Mouse (Mus musculus) fat pad, adult 2 months (tissue): ENCODE data around the gene Samd4.

Experiments used
- DNase-seq: peaks from one replicate; pipeline ENCODE4 v3.0.0-alpha.2; 2011; ENCODE audit warnings: low read depth, low spot score; ENCODE audit errors: extremely low read depth

Samd4 gene

GRCm38 (mm10) chr14:46952264-46952663, 69.6 kb downstream of the Samd4 start:
- no peak for DNase-seq

DNA sequence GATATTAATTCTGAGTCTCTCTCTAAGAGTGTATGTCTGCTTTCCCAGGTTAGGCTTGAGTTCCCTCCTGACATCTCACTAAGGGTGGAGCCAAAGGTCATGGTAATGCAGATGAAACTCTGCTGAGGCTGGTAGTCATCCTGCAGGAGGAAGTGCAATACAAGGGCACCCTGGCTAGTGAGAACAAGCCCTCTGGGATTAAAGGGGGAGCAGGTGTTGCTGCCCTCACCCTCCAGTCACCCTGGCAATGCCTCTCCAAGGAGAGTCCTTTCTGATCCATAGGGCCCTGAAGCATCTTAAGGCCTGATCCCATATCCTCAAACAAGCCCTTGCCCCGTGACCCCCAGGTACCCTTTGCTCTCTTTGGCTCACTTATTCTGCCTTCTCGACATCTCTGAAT, 72.5 kb downstream of the Samd4 start:
- DNase-seq = no peak

- DNase-seq = no peak
Observed at GRCm38 (mm10) chr14:46955574-46956043, 73.0 kb downstream of the Samd4 start.

DNA sequence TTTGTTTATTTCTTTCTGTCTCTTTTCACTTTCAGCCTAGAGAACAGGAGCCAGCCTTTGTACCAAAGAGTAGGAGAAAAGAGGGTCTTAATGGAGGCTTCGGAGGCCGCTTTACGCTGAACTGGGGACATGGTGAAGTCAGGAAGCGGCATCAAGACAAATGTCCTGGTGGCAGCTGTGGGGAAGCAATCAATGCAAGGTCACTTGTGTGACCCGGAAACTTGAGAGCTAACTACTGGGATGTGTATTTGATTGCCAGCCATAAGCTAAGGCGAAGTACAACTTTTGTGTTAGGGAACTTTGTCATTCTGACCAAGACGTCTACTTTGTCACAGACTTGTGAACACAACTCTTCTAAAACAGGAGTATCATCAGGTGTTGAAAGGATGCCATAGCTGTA, 73.5 kb downstream of the Samd4 start:
- DNase-seq = no peak

GRCm38 (mm10) chr14:46959166-46959721, 76.6 kb downstream of the Samd4 start:
- no peak for DNase-seq

GRCm38 (mm10) chr14:46959831-46960230, 77.2 kb downstream of the Samd4 start:
- no peak for DNase-seq

- no peak for DNase-seq
Observed at GRCm38 (mm10) chr14:46962832-46963231, 80.2 kb downstream of the Samd4 start.

- DNase-seq = no peak
Observed at GRCm38 (mm10) chr14:46964074-46964872, 81.6 kb downstream of the Samd4 start.

GRCm38 (mm10) chr14:46966206-46966605, 83.6 kb downstream of the Samd4 start:
- DNase-seq = no peak

- DNase-seq = no peak
Observed at GRCm38 (mm10) chr14:46968046-46968445, 85.4 kb downstream of the Samd4 start.

DNA sequence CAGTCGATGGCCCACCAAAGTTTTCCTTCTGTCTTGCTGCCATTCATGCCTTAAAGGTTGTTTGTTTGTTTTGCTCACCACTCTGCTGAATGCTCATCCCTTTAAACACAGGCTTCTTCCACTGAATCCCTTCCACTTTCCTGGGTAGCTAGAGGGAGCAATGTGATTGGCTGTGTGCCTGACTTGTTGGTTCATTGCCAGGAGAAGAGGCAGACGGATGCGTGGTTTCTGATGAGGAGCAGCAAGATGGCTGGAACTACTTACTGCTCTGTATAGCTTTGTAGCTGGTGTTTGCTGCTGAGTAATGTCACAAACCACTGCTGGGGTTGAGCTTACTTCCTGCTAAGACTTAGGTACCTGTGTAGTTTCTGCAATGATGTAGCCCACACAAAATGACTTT, 88.0 kb downstream of the Samd4 start:
- no peak for DNase-seq

- DNase-seq = no peak
Observed at GRCm38 (mm10) chr14:46971802-46972201, 89.1 kb downstream of the Samd4 start.

DNA sequence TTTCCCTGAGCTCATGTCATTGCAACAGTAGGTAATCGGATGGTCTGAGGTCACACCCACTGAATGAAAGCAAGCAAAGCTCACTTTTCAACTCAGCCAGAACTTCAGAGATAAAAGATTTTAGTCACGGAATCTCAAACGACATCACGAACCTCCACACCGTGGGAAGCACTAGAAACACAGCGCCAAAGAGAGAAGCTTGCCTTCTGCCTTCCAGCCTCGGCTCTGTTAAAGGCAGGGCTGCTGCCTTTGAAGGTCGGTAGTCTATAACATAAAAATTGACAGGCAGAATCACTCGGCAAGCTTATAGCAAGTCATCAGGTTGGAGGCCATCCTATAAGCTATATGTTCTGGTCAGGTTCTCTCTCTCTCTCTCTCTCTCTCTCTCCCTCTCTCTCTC, 92.2 kb downstream of the Samd4 start:
- DNase-seq = no peak

DNA sequence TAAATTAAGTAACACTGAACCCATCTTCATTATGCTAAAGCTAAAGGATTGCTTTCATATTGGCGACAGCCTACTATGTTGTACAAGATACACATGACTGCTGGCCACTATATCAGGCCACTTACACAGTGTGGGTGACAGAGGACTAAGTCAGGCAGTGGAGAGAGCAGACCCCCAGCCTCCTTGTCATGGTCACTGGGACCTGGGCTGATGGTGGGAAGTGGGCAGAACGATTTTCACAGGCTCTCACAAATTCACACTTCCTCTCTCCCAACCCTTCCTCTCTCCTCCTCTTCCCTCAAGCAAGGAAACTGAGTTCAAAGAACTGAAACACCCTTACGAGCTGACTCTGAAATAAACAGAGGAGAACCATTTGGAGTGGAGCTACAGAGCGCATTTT, 93.3 kb downstream of the Samd4 start:
- no peak for DNase-seq

- no peak for DNase-seq
Observed at GRCm38 (mm10) chr14:46976712-46977111, 94.1 kb downstream of the Samd4 start.

DNA sequence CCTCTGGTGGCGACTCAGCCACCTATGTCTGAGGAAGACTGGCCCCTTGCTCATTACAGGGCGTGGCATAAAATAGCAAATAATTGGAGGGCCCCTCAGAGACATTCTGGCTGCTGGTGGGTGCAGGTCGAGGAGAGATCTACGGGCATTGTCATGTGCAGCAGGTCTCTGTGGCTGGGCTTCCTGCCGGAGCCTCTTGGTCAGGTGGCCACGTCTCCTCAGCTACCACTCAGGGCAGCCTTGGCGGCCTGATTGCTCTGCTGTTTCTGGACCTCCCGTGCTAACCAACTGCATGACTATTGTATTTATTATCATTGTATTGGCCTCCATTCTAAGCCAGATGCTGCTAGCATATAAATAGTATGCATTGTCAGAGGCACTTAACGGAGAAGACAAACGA, 95.0 kb downstream of the Samd4 start:
- no peak for DNase-seq

- DNase-seq = no peak
Observed at GRCm38 (mm10) chr14:46979172-46979571, 96.5 kb downstream of the Samd4 start.

DNA sequence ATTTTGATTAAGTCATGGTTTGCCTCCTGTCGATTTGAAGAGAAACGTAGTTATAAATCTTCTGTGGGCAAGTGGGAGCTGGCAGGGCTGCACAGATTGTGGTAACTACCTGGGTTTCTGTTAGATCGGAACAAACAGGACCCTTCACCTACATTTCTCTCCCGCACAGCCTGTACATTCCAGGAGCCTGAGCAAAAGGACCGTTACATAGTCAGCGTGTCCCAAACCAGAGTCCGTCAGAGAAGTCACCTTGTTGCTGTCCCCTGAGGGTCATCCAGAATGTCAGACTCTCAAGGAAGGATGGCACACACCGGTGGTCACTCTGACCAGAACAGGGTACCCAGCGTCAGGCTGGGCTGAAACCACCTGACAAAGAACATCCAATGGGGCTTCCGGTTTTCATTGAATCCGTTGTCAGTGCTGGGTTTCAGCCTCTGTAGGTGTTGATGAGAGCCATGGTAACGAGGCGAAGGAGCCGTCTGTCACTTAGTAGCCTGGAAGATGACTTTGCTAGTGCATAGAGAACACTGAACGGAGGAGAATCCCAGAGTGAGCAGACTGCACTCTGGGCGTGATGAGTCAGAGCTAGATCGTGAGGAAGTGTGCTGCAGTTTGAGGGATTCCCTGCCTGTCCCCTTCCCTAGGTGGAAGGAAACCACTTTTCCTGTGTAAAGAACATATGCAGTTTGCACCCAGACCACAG, 98.2 kb downstream of the Samd4 start:
- no peak for DNase-seq

DNA sequence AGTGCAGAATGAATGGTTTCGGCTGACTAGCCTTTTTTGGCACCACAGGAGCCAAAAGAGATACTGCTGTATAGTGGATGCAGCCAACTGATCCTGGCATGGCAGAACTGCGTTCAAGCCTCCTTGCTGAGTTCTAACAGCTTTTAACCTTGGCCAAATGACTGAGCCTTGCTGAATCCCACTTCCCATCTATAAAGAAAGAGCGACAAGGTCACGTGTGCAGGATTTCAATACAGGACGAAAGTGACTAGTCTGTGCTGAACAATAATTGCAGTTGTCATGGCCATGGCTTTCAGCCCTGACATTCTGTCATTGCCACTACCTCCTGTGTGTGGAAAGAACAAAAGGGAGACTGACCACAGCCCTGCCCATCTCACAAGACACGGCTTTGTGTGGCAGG, 99.5 kb downstream of the Samd4 start:
- no peak for DNase-seq

DNA sequence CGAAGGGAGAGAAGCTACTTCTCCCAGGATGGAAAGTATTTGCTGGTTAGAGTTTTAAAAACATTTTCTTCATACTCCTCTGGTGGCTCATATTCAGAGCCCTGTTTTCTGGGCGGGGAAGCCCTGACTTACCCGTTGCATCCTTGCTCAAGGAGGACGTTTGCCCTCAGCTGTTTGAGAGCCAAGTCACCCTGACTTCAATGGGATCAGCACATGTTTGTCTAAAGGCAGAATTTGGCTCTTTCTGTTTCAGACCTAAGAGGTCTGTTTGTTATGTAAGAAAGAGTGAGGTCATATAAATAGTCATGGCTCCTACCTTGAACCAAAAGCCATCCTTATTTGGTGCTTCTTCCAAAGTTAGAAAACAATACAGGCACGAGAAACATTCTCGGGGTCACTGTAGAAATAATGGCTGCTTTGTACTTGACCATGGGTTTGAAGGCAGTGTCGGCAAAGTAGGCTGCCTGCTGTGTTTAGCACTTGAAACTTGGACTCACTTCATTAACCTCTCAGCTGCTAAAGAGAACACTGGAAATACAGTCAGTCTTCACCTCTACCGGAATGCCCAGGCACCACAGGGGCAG, 102.0 kb downstream of the Samd4 start:
- DNase-seq = no peak

- DNase-seq = no peak
Observed at GRCm38 (mm10) chr14:46989694-46990093, 107.0 kb downstream of the Samd4 start.

DNA sequence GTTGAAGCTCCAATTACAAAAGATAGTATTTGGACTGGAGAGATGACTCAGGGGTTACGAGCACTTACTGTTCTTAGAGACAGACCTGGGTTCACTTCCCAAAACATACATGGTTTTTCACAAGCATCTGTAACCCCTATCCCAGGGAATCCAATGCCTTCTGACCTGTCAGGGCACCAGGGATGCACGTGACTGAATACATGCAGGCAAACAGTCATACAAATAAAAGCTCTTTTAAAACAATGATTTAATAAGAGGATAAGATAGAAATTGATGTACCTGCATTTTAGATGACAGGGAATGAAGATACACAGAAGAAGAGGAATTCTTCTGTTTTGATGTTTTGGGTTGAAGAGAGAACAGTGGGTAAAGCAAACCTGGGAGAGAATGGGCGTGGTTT, 107.8 kb downstream of the Samd4 start:
- no peak for DNase-seq
